Mouse (Mus musculus) myocyte (in vitro differentiated cells): ENCODE results near the gene Tmem236.

Experiments used
- CEBPB ChIP-seq: IDR thresholded peaks from 2 replicates; pipeline ENCODE4 v1.6.1; 2011; ENCODE audit warnings: mild to moderate bottlenecking, moderate library complexity; ENCODE audit not compliant: poor library complexity, insufficient read depth, severe bottlenecking
- E2F4 ChIP-seq: IDR thresholded peaks from one replicate; pipeline ENCODE4 v1.6.1; 2011; ENCODE audit warnings: mild to moderate bottlenecking, control low read depth, moderate library complexity; ENCODE audit not compliant: insufficient read depth
- MAX ChIP-seq: IDR thresholded peaks from one replicate; pipeline ENCODE4 v1.6.1; 2011; ENCODE audit warnings: low read depth, mild to moderate bottlenecking, control low read depth
- MYOD1 ChIP-seq, 3 experiments: IDR thresholded peaks; one replicate each; pipeline ENCODE4 v1.6.1; 2011; ENCODE audit warnings: control low read depth in 2 of 3, low read depth in 2 of 3, mild to moderate bottlenecking in 2 of 3, moderate library complexity in 1 of 3; ENCODE audit not compliant: insufficient read length in 2 of 3, control insufficient read depth in 1 of 3
- MYOG ChIP-seq, 3 experiments: IDR thresholded peaks; one replicate each; pipeline ENCODE4 v1.6.1; 2011; ENCODE audit warnings: control low read depth in 2 of 3, low read depth in 2 of 3, mild to moderate bottlenecking in 2 of 3; ENCODE audit not compliant: insufficient read length in 2 of 3, control insufficient read depth in 1 of 3, insufficient read depth in 1 of 3
- POLR2A ChIP-seq: IDR thresholded peaks from one replicate; pipeline ENCODE4 v1.6.1; 2011; ENCODE audit warnings: low read depth, mild to moderate bottlenecking, control low read depth, moderate library complexity; ENCODE audit not compliant: insufficient read length
- POLR2AphosphoS2 ChIP-seq: IDR thresholded peaks from one replicate; pipeline ENCODE4 v1.6.1; 2011; ENCODE audit warnings: low read depth, control low read depth; ENCODE audit not compliant: insufficient read length
- SRF ChIP-seq: IDR thresholded peaks from one replicate; pipeline ENCODE4 v1.6.1; 2011; ENCODE audit warnings: low read depth; ENCODE audit not compliant: control insufficient read depth, insufficient read length
- TCF12 ChIP-seq: IDR thresholded peaks from one replicate; pipeline ENCODE4 v1.6.1; 2011; ENCODE audit warnings: mild to moderate bottlenecking, control low read depth; ENCODE audit not compliant: poor library complexity, insufficient read depth, severe bottlenecking
- TCF3 ChIP-seq: IDR thresholded peaks from one replicate; pipeline ENCODE4 v1.6.1; 2011; ENCODE audit warnings: low read depth, control low read depth; ENCODE audit not compliant: insufficient read length
- USF1 ChIP-seq: IDR thresholded peaks from one replicate; pipeline ENCODE4 v1.6.1; 2011; ENCODE audit warnings: low read depth, mild to moderate bottlenecking, control low read depth, moderate library complexity

- no peak for TF ChIP-seq POLR2A
- no peak for TF ChIP-seq MYOD1 (IDR thresholded peaks at IDR 0.05; ENCODE audit: control insufficient read depth in 1 of 3, insufficient read length in 2 of 3, low read depth in 2 of 3)
- no peak for TF ChIP-seq POLR2AphosphoS2
- TF ChIP-seq CEBPB = no peak
- no peak for TF ChIP-seq MAX
- TF ChIP-seq TCF3 = no peak
- no peak for TF ChIP-seq E2F4
- no peak for TF ChIP-seq USF1
- no peak for TF ChIP-seq TCF12
- no peak for TF ChIP-seq SRF
- TF ChIP-seq MYOG (IDR thresholded peaks at IDR 0.05; ENCODE audit: control insufficient read depth in 1 of 3, insufficient read depth in 1 of 3, insufficient read length in 2 of 3, low read depth in 2 of 3) = no peak
These were observed 54.8 kb downstream of the Tmem236 start, which contains the start of gene Mrc1 for GRCm38 (mm10) chr2:14229149-14229548.
